In the genomic region with DNA sequence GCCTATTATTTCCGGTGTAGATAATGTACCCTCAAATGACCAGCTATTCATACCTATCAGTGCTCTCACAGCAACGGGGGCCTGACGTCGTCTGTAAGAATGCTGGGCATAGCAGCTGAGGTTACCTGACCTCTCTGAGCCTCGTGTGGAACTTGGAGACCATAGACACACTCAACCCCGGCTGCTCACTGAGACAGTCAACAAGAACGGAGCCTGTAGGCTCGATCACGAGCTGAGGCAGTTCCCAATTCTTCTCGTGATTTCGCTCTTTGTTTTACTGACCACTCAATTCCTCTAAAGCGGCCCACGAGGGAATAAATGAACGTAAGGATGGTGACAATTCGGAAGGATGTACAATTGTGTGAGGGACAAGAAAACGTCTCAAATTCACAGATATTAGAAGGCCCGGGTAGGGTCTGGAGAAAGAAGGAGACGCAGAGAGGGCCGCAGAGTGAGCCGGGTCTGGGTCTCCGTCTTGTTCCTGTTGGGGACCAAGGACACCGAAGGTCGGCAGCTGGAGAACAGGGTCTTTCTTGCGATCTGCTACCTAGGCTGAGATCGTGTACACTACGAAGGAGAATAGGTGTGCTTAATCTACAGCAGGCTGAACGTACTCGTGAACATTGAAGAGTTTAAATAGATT, we compare ENCODE assay signal across 8 mouse cellular contexts. TPM values are rescaled to one million over a fixed set of nuclear protein-coding genes. Genes with fewer than 3 reads are reported as not detected.
DNase-seq lines count a peak whose midpoint lies in the region; ATAC-seq lines count a peak whose summit lies in the region.

No protein-coding gene starts in this region.

- no peaks in the 10 kb centered on the region for H3K9me3 ChIP-seq in hindbrain, embryonic 13.5 days
- no peaks in the 10 kb centered on the region for H3K9me3 ChIP-seq in megakaryocyte, embryonic 14.5 days

- H3K9ac ChIP-seq in hindbrain, embryonic 13.5 days, result peak overlapping the region; percentile 71

- 0 out of 2 replicates have a peak, but pooled peaks have one; percentile 32 for ATAC-seq in hindbrain, embryonic 13.5 days (ENCODE audit: low FRiP score)

- WGBS in hindbrain, embryonic 13.5 days, result under 1% methylated on average over 28 of the region's 28 CpGs

- H3K4me3 ChIP-seq in hindbrain, embryonic 13.5 days, result peak overlapping the region; percentile 56
- peak overlapping the region; percentile 97 for H3K4me3 ChIP-seq in megakaryocyte, embryonic 14.5 days (replicated peaks)

- H3K27me3 ChIP-seq in hindbrain, embryonic 13.5 days, result peaks cover 3% of the 10 kb centered on the region; the same call in 1 of the 2 replicates
- peaks cover 10% of the 10 kb centered on the region for H3K27me3 ChIP-seq in megakaryocyte, embryonic 14.5 days (replicated peaks)

- intact Hi-C loops in left cerebral cortex, postnatal 14 days (cut with DNase I), result no loop called here

- peaks cover 22% of the 10 kb centered on the region for H3K4me1 ChIP-seq in hindbrain, embryonic 13.5 days (replicated peaks)
- peaks cover 56% of the 10 kb centered on the region for H3K4me1 ChIP-seq in megakaryocyte, embryonic 14.5 days

- H3K27ac ChIP-seq in hindbrain, embryonic 13.5 days, result peak overlapping the region; percentile 95

- no peaks in the 10 kb centered on the region for H3K36me3 ChIP-seq in hindbrain, embryonic 13.5 days
- no peaks in the 10 kb centered on the region for H3K36me3 ChIP-seq in megakaryocyte, embryonic 14.5 days (replicated peaks; ENCODE audit: low read length)

- H3K4me2 ChIP-seq in hindbrain, embryonic 13.5 days, result peak overlapping the region; percentile 69

- peak; percentile 77 for DNase-seq in adrenal gland, adult 2 months
- DNase-seq in adrenal gland, adult 18-20 months (ENCODE audit: low spot score in 2 of 2), result no peak
- DNase-seq in cerebellum, adult 9-11 months, result peak; percentile 62
- peak; percentile 49 to 70 for DNase-seq in frontal cortex, postnatal 14 days (ENCODE audit: low spot score in 2 of 2)
- peak; percentile 62 to 64 for DNase-seq in left cerebral cortex, postnatal 14 days (ENCODE audit: low spot score in 2 of 2)
- DNase-seq in right cerebral cortex, postnatal 25 days, result peak; percentile 70

RNA-seq across cellular contexts. Expression of a gene that starts 15.0 kb away (rescaled TPM):
- total RNA-seq in adrenal gland, adult 2 months (2021), result 1,000 to 10,000 TPM; 1,333 to 2,925 TPM
- polyA plus RNA-seq in adrenal gland, adult 2 months (2012; rRNA removed), result 634 and 889 TPM in 2 replicates
- 1,000 to 10,000 TPM; 1,721 to 2,004 TPM for total RNA-seq in adrenal gland, adult 18-20 months (2021)
- polyA plus RNA-seq in hindbrain, embryonic 13.5 days (2015; fragmentation: Nextera tagmentation; extraction: Ambion mirVana), result 1,201 and 1,293 TPM in 2 replicates
- total RNA-seq in left cerebral cortex, postnatal 14 days (2021), result 100 to 1,000 TPM; 752 to 821 TPM
- polyA plus RNA-seq in megakaryocyte, embryonic 14.5 days (2012; ENCODE audit: insufficient read depth, low replicate concordance), result 71.3 and 127 TPM in 2 replicates

RNA-seq across cellular contexts. Expression of a gene that starts 15.9 kb away (rescaled TPM):
- total RNA-seq in adrenal gland, adult 2 months (2021), result under 1 TPM; 0.23 to 0.24 TPM
- 0.26 and 0.50 TPM in 2 replicates for polyA plus RNA-seq in adrenal gland, adult 2 months (2012; rRNA removed)
- total RNA-seq in adrenal gland, adult 18-20 months (2021), result under 1 TPM; 0.42 to 0.50 TPM
- polyA plus RNA-seq in hindbrain, embryonic 13.5 days (2015; fragmentation: Nextera tagmentation; extraction: Ambion mirVana), result 0.55 and 1.1 TPM in 2 replicates
- under 1 TPM in 1 of 2 experiments, not detected in 1; 0.37 TPM for total RNA-seq in left cerebral cortex, postnatal 14 days (2021)
- 0.53 and 1.9 TPM in 2 replicates for polyA plus RNA-seq in megakaryocyte, embryonic 14.5 days (2012; ENCODE audit: insufficient read depth, low replicate concordance)

RNA-seq across cellular contexts. Expression of a gene that starts 28.9 kb away (rescaled TPM):
- 10 to 100 TPM; 19.2 to 19.6 TPM for total RNA-seq in adrenal gland, adult 2 months (2021)
- 26.0 and 53.9 TPM in 2 replicates for polyA plus RNA-seq in adrenal gland, adult 2 months (2012; rRNA removed)
- total RNA-seq in adrenal gland, adult 18-20 months (2021), result 10 to 100 TPM; 16.7 to 19.3 TPM
- 10.4 and 11.7 TPM in 2 replicates for polyA plus RNA-seq in hindbrain, embryonic 13.5 days (2015; fragmentation: Nextera tagmentation; extraction: Ambion mirVana)
- 10 to 100 TPM; 10.1 to 10.9 TPM for total RNA-seq in left cerebral cortex, postnatal 14 days (2021)
- 14.4 and 23.5 TPM in 2 replicates for polyA plus RNA-seq in megakaryocyte, embryonic 14.5 days (2012; ENCODE audit: insufficient read depth, low replicate concordance)

RNA-seq across cellular contexts. Expression of a gene that starts 36.3 kb away (rescaled TPM):
- 10 to 100 TPM; 25.3 to 28.7 TPM for total RNA-seq in adrenal gland, adult 2 months (2021)
- polyA plus RNA-seq in adrenal gland, adult 2 months (2012; rRNA removed), result 11.0 and 22.1 TPM in 2 replicates
- 10 to 100 TPM; 18.7 to 32.1 TPM for total RNA-seq in adrenal gland, adult 18-20 months (2021)
- polyA plus RNA-seq in hindbrain, embryonic 13.5 days (2015; fragmentation: Nextera tagmentation; extraction: Ambion mirVana), result 31.4 and 35.6 TPM in 2 replicates
- total RNA-seq in left cerebral cortex, postnatal 14 days (2021), result 10 to 100 TPM; 81.0 to 85.6 TPM
- 36.3 and 36.5 TPM in 2 replicates for polyA plus RNA-seq in megakaryocyte, embryonic 14.5 days (2012; ENCODE audit: insufficient read depth, low replicate concordance)

Comparison
In these comparisons a context has a peak if more than half of its experiments do, and no peak if none do; other contexts are left out.
1. DNase-seq: peak in adrenal gland, adult 2 months (single experiment), cerebellum, adult 9-11 months (single experiment), frontal cortex, postnatal 14 days (2 of 2), left cerebral cortex, postnatal 14 days (2 of 2) and right cerebral cortex, postnatal 25 days (single experiment); none in adrenal gland, adult 18-20 months (0 of 2).